Mouse (Mus musculus): ENCODE results near the gene Ptgfrn. TPM values are rescaled to one million over a fixed set of nuclear protein-coding genes. Genes with fewer than 3 reads are reported as not detected.

Ptgfrn gene
- polyA plus RNA-seq, 1 experiment from 2014 or later, result 6.3 TPM

GRCm38 (mm10) chr3:101033644-101034043 lies 76.4 kb downstream of the Ptgfrn start:
- no peaks in the 10 kb centered on the region for H3K36me3 ChIP-seq
- WGBS, result 48% methylated on average over 4 of the region's 4 CpGs
- no peaks in the 10 kb centered on the region for H3K9me3 ChIP-seq
- H3K27ac ChIP-seq, result no peak overlapping the region
- no peak overlapping the region for H3K4me3 ChIP-seq
- H3K4me2 ChIP-seq (replicated peaks), result no peak overlapping the region
- H3K4me1 ChIP-seq, result peaks cover 5% of the 10 kb centered on the region; the same call in 1 of the 2 replicates
- no peak overlapping the region for H3K9ac ChIP-seq
- ATAC-seq (ENCODE audit: insufficient number of reproducible peaks, insufficient read depth, low FRiP score, low TSS enrichment), result no peak
- H3K27me3 ChIP-seq, result no peaks in the 10 kb centered on the region

GRCm38 (mm10) chr3:101031456-101032142 lies 78.5 kb downstream of the Ptgfrn start:
- Histone ChIP-seq H3K4me2 (replicated peaks) (no peak overlapping the region; the same call in 1 of the 2 replicates), H3K4me3 (no peak overlapping the region), H3K9me3 (no peaks in the 10 kb centered on the region), H3K9ac (no peak overlapping the region), H3K27ac (no peak overlapping the region), H3K4me1 (peaks cover 5% of the 10 kb centered on the region; the same call in 1 of the 2 replicates), H3K27me3 (no peaks in the 10 kb centered on the region), H3K36me3 (no peaks in the 10 kb centered on the region)
- WGBS, result 50% methylated on average over 7 of the region's 7 CpGs
- ATAC-seq (ENCODE audit: insufficient number of reproducible peaks, insufficient read depth, low FRiP score, low TSS enrichment), result no peak

GRCm38 (mm10) chr3:101030630-101031029 lies 79.4 kb downstream of the Ptgfrn start:
- Histone ChIP-seq H3K4me1 (peaks cover 5% of the 10 kb centered on the region; the same call in 1 of the 2 replicates), H3K9ac (no peak overlapping the region), H3K36me3 (no peaks in the 10 kb centered on the region), H3K9me3 (no peaks in the 10 kb centered on the region), H3K27me3 (no peaks in the 10 kb centered on the region), H3K4me3 (no peak overlapping the region), H3K27ac (no peak overlapping the region), H3K4me2 (replicated peaks) (no peak overlapping the region)
- 100% methylated on average over 1 of the region's 1 CpGs for WGBS
- ATAC-seq (ENCODE audit: insufficient number of reproducible peaks, insufficient read depth, low FRiP score, low TSS enrichment), result no peak

GRCm38 (mm10) chr3:101029339-101029738 lies 80.7 kb downstream of the Ptgfrn start, which contains the start of gene Cd101:
Gene Cd101, minus strand, starts transcription at chr3:101029556.
- Histone ChIP-seq H3K27me3 (no peaks in the 10 kb centered on the region), H3K36me3 (no peaks in the 10 kb centered on the region), H3K9me3 (no peaks in the 10 kb centered on the region), H3K4me3 (no peak within 1 kb of the TSS), H3K9ac (no peak within 1 kb of the TSS), H3K27ac (no peak within 1 kb of the TSS), H3K4me2 (replicated peaks) (no peak within 1 kb of the TSS), H3K4me1 (peaks cover 5% of the 10 kb centered on the region; the same call in 1 of the 2 replicates)
- no peak for ATAC-seq (ENCODE audit: insufficient number of reproducible peaks, insufficient read depth, low FRiP score, low TSS enrichment)
- WGBS, result 87% methylated on average over 4 of the region's 4 CpGs

GRCm38 (mm10) chr3:101026741-101027140 lies 83.3 kb downstream of the Ptgfrn start:
- H3K4me3 ChIP-seq, result no peak overlapping the region
- H3K9ac ChIP-seq, result no peak overlapping the region
- 77% methylated on average over 1 of the region's 1 CpGs for WGBS
- peaks cover 5% of the 10 kb centered on the region; the same call in 1 of the 2 replicates for H3K4me1 ChIP-seq
- no peaks in the 10 kb centered on the region for H3K36me3 ChIP-seq
- no peaks in the 10 kb centered on the region for H3K27me3 ChIP-seq
- no peak overlapping the region for H3K27ac ChIP-seq
- H3K9me3 ChIP-seq, result no peaks in the 10 kb centered on the region
- H3K4me2 ChIP-seq (replicated peaks), result no peak overlapping the region
- ATAC-seq (ENCODE audit: insufficient number of reproducible peaks, insufficient read depth, low FRiP score, low TSS enrichment), result no peak

GRCm38 (mm10) chr3:101022967-101023366 lies 87.1 kb downstream of the Ptgfrn start:
- Histone ChIP-seq H3K4me3 (no peak overlapping the region), H3K4me1 (no peaks in the 10 kb centered on the region), H3K9ac (no peak overlapping the region), H3K36me3 (no peaks in the 10 kb centered on the region), H3K4me2 (replicated peaks) (no peak overlapping the region), H3K27ac (no peak overlapping the region), H3K9me3 (no peaks in the 10 kb centered on the region), H3K27me3 (no peaks in the 10 kb centered on the region)
- WGBS, result 88% methylated on average over 6 of the region's 6 CpGs
- ATAC-seq (ENCODE audit: insufficient number of reproducible peaks, insufficient read depth, low FRiP score, low TSS enrichment), result no peak

- no peak for ATAC-seq (ENCODE audit: insufficient number of reproducible peaks, insufficient read depth, low FRiP score, low TSS enrichment)
- Histone ChIP-seq H3K4me3 (no peak overlapping the region), H3K27me3 (no peaks in the 10 kb centered on the region), H3K4me2 (replicated peaks) (no peak overlapping the region), H3K27ac (no peak overlapping the region), H3K9ac (no peak overlapping the region), H3K36me3 (no peaks in the 10 kb centered on the region), H3K4me1 (no peaks in the 10 kb centered on the region), H3K9me3 (no peaks in the 10 kb centered on the region)
- 71% methylated on average over 8 of the region's 8 CpGs for WGBS
Observed at GRCm38 (mm10) chr3:101021481-101022051, 88.5 kb downstream of the Ptgfrn start.

- Histone ChIP-seq H3K4me3 (no peak overlapping the region), H3K4me2 (replicated peaks) (no peak overlapping the region), H3K27me3 (no peaks in the 10 kb centered on the region), H3K4me1 (no peaks in the 10 kb centered on the region), H3K9ac (no peak overlapping the region), H3K9me3 (no peaks in the 10 kb centered on the region), H3K27ac (no peak overlapping the region), H3K36me3 (no peaks in the 10 kb centered on the region)
- 88% methylated on average over 5 of the region's 5 CpGs for WGBS
- ATAC-seq (ENCODE audit: insufficient number of reproducible peaks, insufficient read depth, low FRiP score, low TSS enrichment), result no peak
Observed at GRCm38 (mm10) chr3:101021073-101021472, 89.0 kb downstream of the Ptgfrn start.

- no peak overlapping the region for H3K9ac ChIP-seq
- H3K27me3 ChIP-seq, result no peaks in the 10 kb centered on the region
- peaks cover 12% of the 10 kb centered on the region for H3K4me1 ChIP-seq
- no peaks in the 10 kb centered on the region for H3K36me3 ChIP-seq
- H3K4me2 ChIP-seq (replicated peaks), result no peak overlapping the region
- no peak for ATAC-seq (ENCODE audit: insufficient number of reproducible peaks, insufficient read depth, low FRiP score, low TSS enrichment)
- H3K4me3 ChIP-seq, result no peak overlapping the region
- 79% methylated on average over 6 of the region's 6 CpGs for WGBS
- H3K9me3 ChIP-seq, result no peaks in the 10 kb centered on the region
- H3K27ac ChIP-seq, result no peak overlapping the region
Observed at GRCm38 (mm10) chr3:101018494-101018893, 91.6 kb downstream of the Ptgfrn start.

GRCm38 (mm10) chr3:101016050-101016449 lies 94.0 kb downstream of the Ptgfrn start:
- no peaks in the 10 kb centered on the region for H3K9me3 ChIP-seq
- no peak overlapping the region for H3K27ac ChIP-seq
- no peak overlapping the region for H3K9ac ChIP-seq
- no peak overlapping the region for H3K4me2 ChIP-seq (replicated peaks)
- H3K4me3 ChIP-seq, result no peak overlapping the region
- no peaks in the 10 kb centered on the region for H3K27me3 ChIP-seq
- H3K36me3 ChIP-seq, result no peaks in the 10 kb centered on the region
- WGBS, result 91% methylated on average over 7 of the region's 7 CpGs
- peaks cover 23% of the 10 kb centered on the region for H3K4me1 ChIP-seq
- ATAC-seq (ENCODE audit: insufficient number of reproducible peaks, insufficient read depth, low FRiP score, low TSS enrichment), result no peak

GRCm38 (mm10) chr3:101015254-101015653 lies 94.8 kb downstream of the Ptgfrn start:
- Histone ChIP-seq H3K4me3 (no peak overlapping the region), H3K9me3 (no peaks in the 10 kb centered on the region), H3K27ac (no peak overlapping the region), H3K36me3 (no peaks in the 10 kb centered on the region), H3K9ac (no peak overlapping the region), H3K4me2 (replicated peaks) (no peak overlapping the region), H3K4me1 (peaks cover 23% of the 10 kb centered on the region), H3K27me3 (no peaks in the 10 kb centered on the region)
- no peak for ATAC-seq (ENCODE audit: insufficient number of reproducible peaks, insufficient read depth, low FRiP score, low TSS enrichment)
- WGBS, result 42% methylated on average over 4 of the region's 4 CpGs

GRCm38 (mm10) chr3:101013536-101013935 lies 96.5 kb downstream of the Ptgfrn start:
- Histone ChIP-seq H3K27ac (no peak overlapping the region), H3K9me3 (no peaks in the 10 kb centered on the region), H3K36me3 (no peaks in the 10 kb centered on the region), H3K4me3 (no peak overlapping the region), H3K4me1 (peaks cover 23% of the 10 kb centered on the region), H3K9ac (no peak overlapping the region), H3K27me3 (no peaks in the 10 kb centered on the region), H3K4me2 (replicated peaks) (no peak overlapping the region)
- no peak for ATAC-seq (ENCODE audit: insufficient number of reproducible peaks, insufficient read depth, low FRiP score, low TSS enrichment)
- WGBS, result 88% methylated on average over 3 of the region's 3 CpGs
